Comparison of ENCODE assay signal across 8 mouse cellular contexts in the genomic region with DNA sequence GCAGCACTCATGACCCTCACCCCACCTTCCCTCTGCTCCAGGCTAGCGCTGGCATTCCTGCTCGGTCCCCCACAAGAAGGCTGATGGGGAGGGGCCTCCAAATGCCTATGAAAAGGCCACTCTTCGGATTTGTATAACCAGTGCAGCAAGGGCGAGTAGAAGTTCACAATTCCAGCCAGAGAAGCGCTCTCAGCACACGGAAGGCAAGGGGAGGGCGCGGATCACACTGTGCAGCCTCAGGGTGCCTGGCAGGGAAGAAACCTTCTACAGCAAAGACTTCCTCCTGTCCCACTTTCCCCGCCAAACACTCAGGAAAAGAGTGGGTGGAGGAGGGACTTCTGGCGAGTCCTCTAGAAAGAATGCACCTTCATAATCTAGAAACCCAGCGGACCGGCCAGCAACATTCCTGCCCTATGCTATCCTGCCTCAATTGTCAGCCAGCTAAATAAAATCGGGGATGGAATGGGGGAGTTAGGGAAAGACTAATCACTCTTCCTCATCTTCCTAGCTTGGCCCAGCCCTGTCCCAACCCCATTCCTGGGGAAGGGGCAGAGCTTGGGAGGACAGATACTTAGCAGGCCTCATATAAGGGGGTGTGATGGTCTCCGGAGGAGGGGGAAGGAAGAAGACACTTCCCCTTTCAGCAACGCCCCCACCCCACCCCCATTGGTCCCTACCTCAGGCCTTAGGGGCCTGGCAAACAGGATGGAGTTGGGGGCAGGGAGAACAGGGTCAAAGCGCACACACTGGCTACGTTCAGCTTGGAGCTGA. TPM values are rescaled to one million over a fixed set of nuclear protein-coding genes. Genes with fewer than 3 reads are reported as not detected.
A peak's percentile ranks its signal among the peaks of the same experiment; 100 is the strongest.
DNase-seq lines count a peak whose midpoint lies in the region; ATAC-seq lines count a peak whose summit lies in the region.

No protein-coding gene starts in this region.

- peaks cover 19% of the 10 kb centered on the region for H3K27me3 ChIP-seq in forebrain, embryonic 11.5 days (ENCODE audit: control insufficient read depth, insufficient read depth, low read length)
- H3K27me3 ChIP-seq in hindbrain, embryonic 15.5 days: no peaks in the 10 kb centered on the region
- H3K27me3 ChIP-seq in liver, embryonic 11.5 days (replicated peaks; ENCODE audit: control insufficient read depth, insufficient read depth, low read length): no peaks in the 10 kb centered on the region
- peaks cover 28% of the 10 kb centered on the region for H3K27me3 ChIP-seq in neural tube, embryonic 13.5 days

- H3K27ac ChIP-seq in forebrain, embryonic 11.5 days (ENCODE audit: low read depth, low read length): no peak overlapping the region
- peak overlapping the region; percentile 77 for H3K27ac ChIP-seq in hindbrain, embryonic 15.5 days (replicated peaks)
- H3K27ac ChIP-seq in liver, embryonic 11.5 days (ENCODE audit: low read depth, low read length): peak overlapping the region; percentile 70; the same call in 1 of the 2 replicates
- peak overlapping the region; percentile 68; the same call in 1 of the 2 replicates for H3K27ac ChIP-seq in neural tube, embryonic 13.5 days (replicated peaks)

- H3K36me3 ChIP-seq in forebrain, embryonic 11.5 days (ENCODE audit: control insufficient read depth, insufficient read depth, low read length): no peaks in the 10 kb centered on the region
- no peaks in the 10 kb centered on the region for H3K36me3 ChIP-seq in hindbrain, embryonic 15.5 days
- no peaks in the 10 kb centered on the region; the same call in 1 of the 2 replicates for H3K36me3 ChIP-seq in liver, embryonic 11.5 days (ENCODE audit: control insufficient read depth, insufficient read depth, low read length)
- H3K36me3 ChIP-seq in neural tube, embryonic 13.5 days: no peaks in the 10 kb centered on the region

- H3K9ac ChIP-seq in forebrain, embryonic 11.5 days (ENCODE audit: low read length): no peak overlapping the region
- H3K9ac ChIP-seq in hindbrain, embryonic 15.5 days: peak overlapping the region; percentile 72
- H3K9ac ChIP-seq in liver, embryonic 11.5 days (ENCODE audit: low read depth, low read length): 0 out of 2 replicates have a peak overlapping the region, but pooled peaks have one; percentile 16
- peak overlapping the region; percentile 80 for H3K9ac ChIP-seq in neural tube, embryonic 13.5 days

- peak overlapping the region; percentile 70 for H3K4me2 ChIP-seq in forebrain, embryonic 11.5 days (ENCODE audit: low read depth, low read length, severe bottlenecking)
- peak overlapping the region; percentile 77 for H3K4me2 ChIP-seq in hindbrain, embryonic 15.5 days
- peak overlapping the region; percentile 73 for H3K4me2 ChIP-seq in liver, embryonic 11.5 days
- peak overlapping the region; percentile 71 for H3K4me2 ChIP-seq in neural tube, embryonic 13.5 days

- no peak for ATAC-seq in forebrain, embryonic 11.5 days (replicated peaks; ENCODE audit: low FRiP score)
- no peak for ATAC-seq in hindbrain, embryonic 15.5 days (ENCODE audit: low FRiP score, low read depth)
- no peak for ATAC-seq in liver, embryonic 11.5 days (replicated peaks; ENCODE audit: low FRiP score)
- ATAC-seq in neural tube, embryonic 13.5 days (ENCODE audit: low read depth): no peak

- peak; percentile 51 for DNase-seq in adrenal gland, adult 2 months
- DNase-seq in adrenal gland, postnatal 25 days: no peak
- DNase-seq in NIH3T3 (ENCODE audit: low read depth): peak; percentile 24
- peak; percentile 64 for DNase-seq in forebrain, embryonic 11.5 days (ENCODE audit: low spot score)
- DNase-seq in liver, embryonic 11.5 days (ENCODE audit: low spot score): no peak
- no peak for DNase-seq in layer of hippocampus, postnatal 36 days

- H3K9me3 ChIP-seq in forebrain, embryonic 11.5 days (ENCODE audit: control insufficient read depth, low read length): no peaks in the 10 kb centered on the region
- H3K9me3 ChIP-seq in hindbrain, embryonic 15.5 days: no peaks in the 10 kb centered on the region
- no peaks in the 10 kb centered on the region for H3K9me3 ChIP-seq in liver, embryonic 11.5 days (ENCODE audit: control insufficient read depth, low read length)
- no peaks in the 10 kb centered on the region for H3K9me3 ChIP-seq in neural tube, embryonic 13.5 days

- peak overlapping the region; percentile 55; the same call in 1 of the 2 replicates for H3K4me3 ChIP-seq in forebrain, embryonic 11.5 days (ENCODE audit: low read depth, low read length)
- H3K4me3 ChIP-seq in hindbrain, embryonic 15.5 days: peak overlapping the region; percentile 63
- peak overlapping the region; percentile 71 for H3K4me3 ChIP-seq in liver, embryonic 11.5 days (ENCODE audit: low read depth, low read length)
- peak overlapping the region; percentile 67 for H3K4me3 ChIP-seq in neural tube, embryonic 13.5 days

- WGBS in forebrain, embryonic 11.5 days: 29% methylated on average over 17 of the region's 17 CpGs
- 31% methylated on average over 17 of the region's 17 CpGs for WGBS in hindbrain, embryonic 15.5 days
- 22% methylated on average over 17 of the region's 17 CpGs for WGBS in liver, embryonic 11.5 days
- WGBS in neural tube, embryonic 13.5 days: 39% methylated on average over 17 of the region's 17 CpGs

- H3K4me1 ChIP-seq in forebrain, embryonic 11.5 days (replicated peaks; ENCODE audit: control insufficient read depth, insufficient read depth, low read length): peaks cover 3% of the 10 kb centered on the region; the same call in 1 of the 2 replicates
- H3K4me1 ChIP-seq in hindbrain, embryonic 15.5 days (replicated peaks): peaks cover 47% of the 10 kb centered on the region
- H3K4me1 ChIP-seq in liver, embryonic 11.5 days (replicated peaks; ENCODE audit: control insufficient read depth, insufficient read depth, low read length): peaks cover 21% of the 10 kb centered on the region
- peaks cover 51% of the 10 kb centered on the region for H3K4me1 ChIP-seq in neural tube, embryonic 13.5 days (replicated peaks)

RNA-seq across cellular contexts. Expression of gene Jup, which starts 1.5 kb away (rescaled TPM):
- total RNA-seq in adrenal gland, adult 2 months (2021): 10 to 100 TPM; 67.0 to 94.3 TPM
- 275 and 284 TPM in 2 replicates for polyA plus RNA-seq in adrenal gland, adult 2 months (2012; rRNA removed)
- total RNA-seq in adrenal gland, postnatal 25 days (2021): 59.5 and 81.5 TPM in 2 replicates
- 33.3 and 35.5 TPM in 2 replicates for polyA plus RNA-seq in forebrain, embryonic 11.5 days (2014; fragmentation: Nextera tagmentation; extraction: Ambion mirVana)
- polyA plus RNA-seq in hindbrain, embryonic 15.5 days (2015; fragmentation: Nextera tagmentation; extraction: Ambion mirVana): 73.2 and 78.1 TPM in 2 replicates
- 38.8 and 41.6 TPM in 2 replicates for polyA plus RNA-seq in liver, embryonic 11.5 days (2014; fragmentation: Nextera tagmentation; extraction: Ambion mirVana)
- 91.6 and 94.4 TPM in 2 replicates for polyA plus RNA-seq in neural tube, embryonic 13.5 days (2015; fragmentation: Nextera tagmentation; extraction: Ambion mirVana)
- 10 to 100 TPM; 36.5 to 39.8 TPM for total RNA-seq in layer of hippocampus, postnatal 36 days (2021)

RNA-seq across cellular contexts. Expression of gene P3h4, which starts 18.6 kb away (rescaled TPM):
- total RNA-seq in adrenal gland, adult 2 months (2021): 10 to 100 TPM; 20.3 to 40.8 TPM
- polyA plus RNA-seq in adrenal gland, adult 2 months (2012; rRNA removed): 76.3 and 107 TPM in 2 replicates
- total RNA-seq in adrenal gland, postnatal 25 days (2021): 25.7 and 29.4 TPM in 2 replicates
- 17.8 and 18.9 TPM in 2 replicates for polyA plus RNA-seq in forebrain, embryonic 11.5 days (2014; fragmentation: Nextera tagmentation; extraction: Ambion mirVana)
- polyA plus RNA-seq in hindbrain, embryonic 15.5 days (2015; fragmentation: Nextera tagmentation; extraction: Ambion mirVana): 21.2 and 25.5 TPM in 2 replicates
- polyA plus RNA-seq in liver, embryonic 11.5 days (2014; fragmentation: Nextera tagmentation; extraction: Ambion mirVana): 24.5 and 25.8 TPM in 2 replicates
- 24.6 and 27.6 TPM in 2 replicates for polyA plus RNA-seq in neural tube, embryonic 13.5 days (2015; fragmentation: Nextera tagmentation; extraction: Ambion mirVana)
- 1 to 10 TPM; 8.7 to 9.4 TPM for total RNA-seq in layer of hippocampus, postnatal 36 days (2021)

RNA-seq across cellular contexts. Expression of gene Fkbp10, which starts 19.5 kb away (rescaled TPM):
- total RNA-seq in adrenal gland, adult 2 months (2021): 10 to 100 TPM; 12.5 to 25.8 TPM
- 42.1 and 57.5 TPM in 2 replicates for polyA plus RNA-seq in adrenal gland, adult 2 months (2012; rRNA removed)
- total RNA-seq in adrenal gland, postnatal 25 days (2021): 23.8 and 24.7 TPM in 2 replicates
- polyA plus RNA-seq in forebrain, embryonic 11.5 days (2014; fragmentation: Nextera tagmentation; extraction: Ambion mirVana): 36.6 and 41.2 TPM in 2 replicates
- 26.6 and 27.1 TPM in 2 replicates for polyA plus RNA-seq in hindbrain, embryonic 15.5 days (2015; fragmentation: Nextera tagmentation; extraction: Ambion mirVana)
- 39.9 and 43.2 TPM in 2 replicates for polyA plus RNA-seq in liver, embryonic 11.5 days (2014; fragmentation: Nextera tagmentation; extraction: Ambion mirVana)
- 33.5 and 37.0 TPM in 2 replicates for polyA plus RNA-seq in neural tube, embryonic 13.5 days (2015; fragmentation: Nextera tagmentation; extraction: Ambion mirVana)
- total RNA-seq in layer of hippocampus, postnatal 36 days (2021): 1 to 10 TPM; 4.4 to 5.0 TPM

RNA-seq across cellular contexts. Expression of gene Hap1, which starts 40.1 kb away (rescaled TPM):
- total RNA-seq in adrenal gland, adult 2 months (2021): 10 to 100 TPM; 34.6 to 62.1 TPM
- polyA plus RNA-seq in adrenal gland, adult 2 months (2012; rRNA removed): 28.5 and 32.8 TPM in 2 replicates
- 46.0 and 68.7 TPM in 2 replicates for total RNA-seq in adrenal gland, postnatal 25 days (2021)
- polyA plus RNA-seq in forebrain, embryonic 11.5 days (2014; fragmentation: Nextera tagmentation; extraction: Ambion mirVana): 39.0 and 46.1 TPM in 2 replicates
- 253 and 256 TPM in 2 replicates for polyA plus RNA-seq in hindbrain, embryonic 15.5 days (2015; fragmentation: Nextera tagmentation; extraction: Ambion mirVana)
- polyA plus RNA-seq in liver, embryonic 11.5 days (2014; fragmentation: Nextera tagmentation; extraction: Ambion mirVana): 0.82 and 1.5 TPM in 2 replicates
- polyA plus RNA-seq in neural tube, embryonic 13.5 days (2015; fragmentation: Nextera tagmentation; extraction: Ambion mirVana): 62.7 and 67.4 TPM in 2 replicates
- 100 to 1,000 TPM; 148 to 154 TPM for total RNA-seq in layer of hippocampus, postnatal 36 days (2021)

RNA-seq across cellular contexts. Expression of gene Nt5c3b, which starts 45.6 kb away (rescaled TPM):
- total RNA-seq in adrenal gland, adult 2 months (2021): 10 to 100 TPM; 54.3 to 58.7 TPM
- 43.0 and 46.0 TPM in 2 replicates for polyA plus RNA-seq in adrenal gland, adult 2 months (2012; rRNA removed)
- total RNA-seq in adrenal gland, postnatal 25 days (2021): 60.3 and 63.2 TPM in 2 replicates
- polyA plus RNA-seq in forebrain, embryonic 11.5 days (2014; fragmentation: Nextera tagmentation; extraction: Ambion mirVana): 104 and 115 TPM in 2 replicates
- polyA plus RNA-seq in hindbrain, embryonic 15.5 days (2015; fragmentation: Nextera tagmentation; extraction: Ambion mirVana): 112 and 114 TPM in 2 replicates
- 70.4 and 74.0 TPM in 2 replicates for polyA plus RNA-seq in liver, embryonic 11.5 days (2014; fragmentation: Nextera tagmentation; extraction: Ambion mirVana)
- polyA plus RNA-seq in neural tube, embryonic 13.5 days (2015; fragmentation: Nextera tagmentation; extraction: Ambion mirVana): 99.8 and 110 TPM in 2 replicates
- 10 to 100 TPM; 56.9 to 62.8 TPM for total RNA-seq in layer of hippocampus, postnatal 36 days (2021)

Comparison
In these comparisons a context has a peak if more than half of its experiments do, and no peak if none do; other contexts are left out.
1. DNase-seq: peak in adrenal gland, adult 2 months (single experiment), NIH3T3 (single experiment) and forebrain, embryonic 11.5 days (single experiment); none in adrenal gland, postnatal 25 days (single experiment), liver, embryonic 11.5 days (single experiment) and layer of hippocampus, postnatal 36 days (0 of 2).
2. Peak in every context shown above with its lines, with median percentiles within 50 percentile points of each other: H3K4me2 ChIP-seq and H3K4me3 ChIP-seq.